Mouse (Mus musculus): Measurements from ENCODE around the gene Rpl14.
A peak's percentile ranks its signal among the peaks of the same experiment; 100 is the strongest.

Gene Rpl14

GRCm38 (mm10) chr9:120564247-120564646, 7.0 kb upstream of the Rpl14 start:
- no peaks in the 10 kb centered on the region for H3K9me3 ChIP-seq (ENCODE audit: low read length)
- no peaks in the 10 kb centered on the region for H3K36me3 ChIP-seq (ENCODE audit: insufficient read depth, low read length)
- no peak for TF ChIP-seq CTCF (conservative IDR thresholded peaks at IDR 0.05; ENCODE audit: low read length)
- no peak for TF ChIP-seq NANOG (IDR thresholded peaks at IDR 0.05; ENCODE audit: borderline replicate concordance, low read length)
- no peak for TF ChIP-seq POU5F1 (IDR thresholded peaks at IDR 0.05; ENCODE audit: borderline replicate concordance, low read length)
- H3K4me1 ChIP-seq (replicated peaks; ENCODE audit: low read depth, low read length) = peaks cover 13% of the 10 kb centered on the region
- peaks cover 4% of the 10 kb centered on the region; the same call in 1 of the 2 replicates for H3K27me3 ChIP-seq (ENCODE audit: insufficient read depth, low read length)
- no peak overlapping the region for H3K4me3 ChIP-seq (replicated peaks; ENCODE audit: low read length)

- TF ChIP-seq CTCF (conservative IDR thresholded peaks at IDR 0.05; ENCODE audit: low read length) (no peak), NANOG (IDR thresholded peaks at IDR 0.05; ENCODE audit: borderline replicate concordance, low read length) (no peak), POU5F1 (IDR thresholded peaks at IDR 0.05; ENCODE audit: borderline replicate concordance, low read length) (no peak)
- Histone ChIP-seq H3K4me1 (replicated peaks; ENCODE audit: low read depth, low read length) (peaks cover 17% of the 10 kb centered on the region), H3K4me3 (replicated peaks; ENCODE audit: low read length) (no peak overlapping the region), H3K27me3 (ENCODE audit: insufficient read depth, low read length) (peaks cover 4% of the 10 kb centered on the region; the same call in 1 of the 2 replicates), H3K9me3 (ENCODE audit: low read length) (no peaks in the 10 kb centered on the region), H3K36me3 (ENCODE audit: insufficient read depth, low read length) (no peaks in the 10 kb centered on the region)
Observed at GRCm38 (mm10) chr9:120566384-120566783, 4.9 kb upstream of the Rpl14 start.

- TF ChIP-seq POU5F1 (IDR thresholded peaks at IDR 0.05; ENCODE audit: borderline replicate concordance, low read length) = no peak
- no peak for TF ChIP-seq CTCF (conservative IDR thresholded peaks at IDR 0.05; ENCODE audit: low read length)
- TF ChIP-seq NANOG (IDR thresholded peaks at IDR 0.05; ENCODE audit: borderline replicate concordance, low read length) = no peak
- Histone ChIP-seq H3K36me3 (ENCODE audit: insufficient read depth, low read length) (peaks cover 22% of the 10 kb centered on the region), H3K9me3 (ENCODE audit: low read length) (no peaks in the 10 kb centered on the region), H3K27me3 (ENCODE audit: insufficient read depth, low read length) (peaks cover 4% of the 10 kb centered on the region; the same call in 1 of the 2 replicates), H3K4me3 (replicated peaks; ENCODE audit: low read length) (no peak overlapping the region), H3K4me1 (replicated peaks; ENCODE audit: low read depth, low read length) (peaks cover 28% of the 10 kb centered on the region)
Observed at GRCm38 (mm10) chr9:120568917-120569316, 2.3 kb upstream of the Rpl14 start.

- Histone ChIP-seq H3K4me1 (replicated peaks; ENCODE audit: low read depth, low read length) (peaks cover 37% of the 10 kb centered on the region), H3K4me3 (replicated peaks; ENCODE audit: low read length) (peak overlapping the region; percentile 96), H3K36me3 (ENCODE audit: insufficient read depth, low read length) (peaks cover 31% of the 10 kb centered on the region), H3K27me3 (ENCODE audit: insufficient read depth, low read length) (peaks cover 4% of the 10 kb centered on the region; the same call in 1 of the 2 replicates), H3K9me3 (ENCODE audit: low read length) (no peaks in the 10 kb centered on the region)
- TF ChIP-seq POU5F1 (IDR thresholded peaks at IDR 0.05; ENCODE audit: borderline replicate concordance, low read length) (no peak), CTCF (conservative IDR thresholded peaks at IDR 0.05; ENCODE audit: low read length) (peak; percentile 52), NANOG (IDR thresholded peaks at IDR 0.05; ENCODE audit: borderline replicate concordance, low read length) (no peak)
Observed at GRCm38 (mm10) chr9:120569721-120570333, 1.4 kb upstream of the Rpl14 start.

- Histone ChIP-seq H3K4me3 (replicated peaks; ENCODE audit: low read length) (peak overlapping the region; percentile 96), H3K4me1 (replicated peaks; ENCODE audit: low read depth, low read length) (peaks cover 42% of the 10 kb centered on the region), H3K9me3 (ENCODE audit: low read length) (no peaks in the 10 kb centered on the region), H3K27me3 (ENCODE audit: insufficient read depth, low read length) (peaks cover 4% of the 10 kb centered on the region; the same call in 1 of the 2 replicates), H3K36me3 (ENCODE audit: insufficient read depth, low read length) (peaks cover 36% of the 10 kb centered on the region)
- TF ChIP-seq POU5F1 (IDR thresholded peaks at IDR 0.05; ENCODE audit: borderline replicate concordance, low read length) = no peak
- TF ChIP-seq CTCF (conservative IDR thresholded peaks at IDR 0.05; ENCODE audit: low read length) = no peak
- no peak for TF ChIP-seq NANOG (IDR thresholded peaks at IDR 0.05; ENCODE audit: borderline replicate concordance, low read length)
Observed at GRCm38 (mm10) chr9:120570334-120570725, 914 bp upstream of the Rpl14 start.

- Histone ChIP-seq H3K9me3 (ENCODE audit: low read length) (no peaks in the 10 kb centered on the region), H3K27me3 (ENCODE audit: insufficient read depth, low read length) (no peaks in the 10 kb centered on the region), H3K36me3 (ENCODE audit: insufficient read depth, low read length) (peaks cover 49% of the 10 kb centered on the region), H3K4me3 (replicated peaks; ENCODE audit: low read length) (peak overlapping the region; percentile 96), H3K4me1 (replicated peaks; ENCODE audit: low read depth, low read length) (peaks cover 56% of the 10 kb centered on the region)
- TF ChIP-seq CTCF (conservative IDR thresholded peaks at IDR 0.05; ENCODE audit: low read length) = no peak
- no peak for TF ChIP-seq NANOG (IDR thresholded peaks at IDR 0.05; ENCODE audit: borderline replicate concordance, low read length)
- no peak for TF ChIP-seq POU5F1 (IDR thresholded peaks at IDR 0.05; ENCODE audit: borderline replicate concordance, low read length)
Observed at GRCm38 (mm10) chr9:120571593-120572385, 545 bp downstream of the Rpl14 start.

- no peaks in the 10 kb centered on the region for H3K9me3 ChIP-seq (ENCODE audit: low read length)
- peaks cover 75% of the 10 kb centered on the region for H3K4me1 ChIP-seq (replicated peaks; ENCODE audit: low read depth, low read length)
- TF ChIP-seq POU5F1 (IDR thresholded peaks at IDR 0.05; ENCODE audit: borderline replicate concordance, low read length) = no peak
- TF ChIP-seq CTCF (conservative IDR thresholded peaks at IDR 0.05; ENCODE audit: low read length) = peak; percentile 51
- TF ChIP-seq NANOG (IDR thresholded peaks at IDR 0.05; ENCODE audit: borderline replicate concordance, low read length) = no peak
- no peaks in the 10 kb centered on the region for H3K27me3 ChIP-seq (ENCODE audit: insufficient read depth, low read length)
- H3K4me3 ChIP-seq (replicated peaks; ENCODE audit: low read length) = peak overlapping the region; percentile 93
- peaks cover 49% of the 10 kb centered on the region for H3K36me3 ChIP-seq (ENCODE audit: insufficient read depth, low read length)
Observed at GRCm38 (mm10) chr9:120575748-120576661, 4.8 kb downstream of the Rpl14 start.

GRCm38 (mm10) chr9:120576662-120577013, 5.4 kb downstream of the Rpl14 start:
- Histone ChIP-seq H3K9me3 (ENCODE audit: low read length) (no peaks in the 10 kb centered on the region), H3K4me3 (replicated peaks; ENCODE audit: low read length) (peak overlapping the region; percentile 93), H3K36me3 (ENCODE audit: insufficient read depth, low read length) (peaks cover 49% of the 10 kb centered on the region), H3K4me1 (replicated peaks; ENCODE audit: low read depth, low read length) (peaks cover 80% of the 10 kb centered on the region), H3K27me3 (ENCODE audit: insufficient read depth, low read length) (no peaks in the 10 kb centered on the region)
- TF ChIP-seq NANOG (IDR thresholded peaks at IDR 0.05; ENCODE audit: borderline replicate concordance, low read length) = no peak
- no peak for TF ChIP-seq CTCF (conservative IDR thresholded peaks at IDR 0.05; ENCODE audit: low read length)
- TF ChIP-seq POU5F1 (IDR thresholded peaks at IDR 0.05; ENCODE audit: borderline replicate concordance, low read length) = no peak

Measured in E14TG2a.4 (cell line).